Mouse (Mus musculus): Measurements from ENCODE around the gene Mlxipl. TPM values are rescaled to one million over a fixed set of nuclear protein-coding genes. Genes with fewer than 3 reads are reported as not detected.

Gene Mlxipl
- polyA plus RNA-seq, 2 experiments, result 0.54 to 3.3 TPM

- Histone ChIP-seq H3K27me3 (ENCODE audit: control insufficient read depth, insufficient read depth, low read length) (no peaks in the 10 kb centered on the region), H3K9me3 (ENCODE audit: control insufficient read depth, low read length) (no peaks in the 10 kb centered on the region), H3K4me3 (replicated peaks; ENCODE audit: low read length) (no peak overlapping the region), H3K4me2 (replicated peaks; ENCODE audit: low read depth, low read length, severe bottlenecking) (no peak overlapping the region), H3K9ac (ENCODE audit: low read depth, low read length, severe bottlenecking) (no peak overlapping the region), H3K27ac (replicated peaks; ENCODE audit: low read depth, low read length) (no peak overlapping the region), H3K4me1 (ENCODE audit: control insufficient read depth, insufficient read depth, low read length) (no peaks in the 10 kb centered on the region), H3K36me3 (ENCODE audit: control insufficient read depth, insufficient read depth, low read length) (peaks cover 87% of the 10 kb centered on the region)
- no peak for DNase-seq (ENCODE audit: low spot score)
- WGBS, result 98% methylated on average over 4 of the region's 4 CpGs
- TF ChIP-seq POLR2A (IDR thresholded peaks at IDR 0.05; ENCODE audit: borderline replicate concordance, extremely low read depth, insufficient read depth, insufficient read length), result no peak
- no peak for ATAC-seq (ENCODE audit: low FRiP score, low read depth)
Measured at GRCm38 (mm10) chr5:135156496-135156895, 66.8 kb downstream of the Mlxipl start.

- Histone ChIP-seq H3K9me3 (ENCODE audit: control insufficient read depth, low read length) (no peaks in the 10 kb centered on the region), H3K36me3 (ENCODE audit: control insufficient read depth, insufficient read depth, low read length) (peaks cover 69% of the 10 kb centered on the region), H3K4me1 (ENCODE audit: control insufficient read depth, insufficient read depth, low read length) (no peaks in the 10 kb centered on the region), H3K4me3 (replicated peaks; ENCODE audit: low read length) (no peak overlapping the region), H3K27ac (replicated peaks; ENCODE audit: low read depth, low read length) (no peak overlapping the region), H3K4me2 (replicated peaks; ENCODE audit: low read depth, low read length, severe bottlenecking) (no peak overlapping the region), H3K9ac (ENCODE audit: low read depth, low read length, severe bottlenecking) (no peak overlapping the region), H3K27me3 (ENCODE audit: control insufficient read depth, insufficient read depth, low read length) (no peaks in the 10 kb centered on the region)
- DNase-seq (ENCODE audit: low spot score) (no peak), ATAC-seq (ENCODE audit: low FRiP score, low read depth) (no peak)
- no peak for TF ChIP-seq POLR2A (IDR thresholded peaks at IDR 0.05; ENCODE audit: borderline replicate concordance, extremely low read depth, insufficient read depth, insufficient read length)
- 95% methylated on average over 4 of the region's 4 CpGs for WGBS
Measured at GRCm38 (mm10) chr5:135161221-135161620, 71.5 kb downstream of the Mlxipl start.

DNA sequence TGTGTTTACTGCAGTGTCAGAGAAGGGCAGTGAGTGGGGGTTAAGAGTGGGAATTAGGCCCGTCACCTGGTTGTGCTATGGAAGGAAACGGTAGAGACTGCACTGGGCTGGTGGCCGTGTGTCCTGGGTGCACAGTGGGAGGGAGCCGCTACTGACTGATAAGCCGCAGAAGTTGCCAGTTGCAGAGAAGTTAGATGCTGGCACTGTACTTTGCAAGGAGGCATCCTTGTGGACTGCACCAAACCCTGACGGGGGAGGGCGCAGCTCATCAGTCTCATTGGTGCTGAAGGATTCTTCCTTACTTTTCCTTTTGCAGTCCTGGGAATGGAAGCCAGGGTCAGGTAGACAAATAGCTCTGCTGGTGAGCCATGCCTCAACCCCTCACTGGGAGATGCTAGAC lies 72.0 kb downstream of the Mlxipl start:
- H3K4me1 ChIP-seq (ENCODE audit: control insufficient read depth, insufficient read depth, low read length), result no peaks in the 10 kb centered on the region
- ATAC-seq (ENCODE audit: low FRiP score, low read depth) (no peak), DNase-seq (ENCODE audit: low spot score) (no peak)
- no peaks in the 10 kb centered on the region for H3K9me3 ChIP-seq (ENCODE audit: control insufficient read depth, low read length)
- H3K27ac ChIP-seq (replicated peaks; ENCODE audit: low read depth, low read length), result no peak overlapping the region
- H3K36me3 ChIP-seq (ENCODE audit: control insufficient read depth, insufficient read depth, low read length), result peaks cover 64% of the 10 kb centered on the region
- H3K4me2 ChIP-seq (replicated peaks; ENCODE audit: low read depth, low read length, severe bottlenecking), result no peak overlapping the region
- no peak overlapping the region for H3K9ac ChIP-seq (ENCODE audit: low read depth, low read length, severe bottlenecking)
- H3K27me3 ChIP-seq (ENCODE audit: control insufficient read depth, insufficient read depth, low read length), result no peaks in the 10 kb centered on the region
- TF ChIP-seq POLR2A (IDR thresholded peaks at IDR 0.05; ENCODE audit: borderline replicate concordance, extremely low read depth, insufficient read depth, insufficient read length), result no peak
- H3K4me3 ChIP-seq (replicated peaks; ENCODE audit: low read length), result no peak overlapping the region
- 93% methylated on average over 7 of the region's 7 CpGs for WGBS

GRCm38 (mm10) chr5:135162361-135162760 lies 72.7 kb downstream of the Mlxipl start:
- DNase-seq (ENCODE audit: low spot score) (no peak), ATAC-seq (ENCODE audit: low FRiP score, low read depth) (no peak)
- TF ChIP-seq POLR2A (IDR thresholded peaks at IDR 0.05; ENCODE audit: borderline replicate concordance, extremely low read depth, insufficient read depth, insufficient read length), result no peak
- Histone ChIP-seq H3K4me2 (replicated peaks; ENCODE audit: low read depth, low read length, severe bottlenecking) (no peak overlapping the region), H3K9ac (ENCODE audit: low read depth, low read length, severe bottlenecking) (no peak overlapping the region), H3K4me3 (replicated peaks; ENCODE audit: low read length) (no peak overlapping the region), H3K27me3 (ENCODE audit: control insufficient read depth, insufficient read depth, low read length) (no peaks in the 10 kb centered on the region), H3K9me3 (ENCODE audit: control insufficient read depth, low read length) (no peaks in the 10 kb centered on the region), H3K27ac (replicated peaks; ENCODE audit: low read depth, low read length) (no peak overlapping the region), H3K36me3 (ENCODE audit: control insufficient read depth, insufficient read depth, low read length) (peaks cover 57% of the 10 kb centered on the region), H3K4me1 (ENCODE audit: control insufficient read depth, insufficient read depth, low read length) (no peaks in the 10 kb centered on the region)
- 95% methylated on average over 8 of the region's 8 CpGs for WGBS

DNA sequence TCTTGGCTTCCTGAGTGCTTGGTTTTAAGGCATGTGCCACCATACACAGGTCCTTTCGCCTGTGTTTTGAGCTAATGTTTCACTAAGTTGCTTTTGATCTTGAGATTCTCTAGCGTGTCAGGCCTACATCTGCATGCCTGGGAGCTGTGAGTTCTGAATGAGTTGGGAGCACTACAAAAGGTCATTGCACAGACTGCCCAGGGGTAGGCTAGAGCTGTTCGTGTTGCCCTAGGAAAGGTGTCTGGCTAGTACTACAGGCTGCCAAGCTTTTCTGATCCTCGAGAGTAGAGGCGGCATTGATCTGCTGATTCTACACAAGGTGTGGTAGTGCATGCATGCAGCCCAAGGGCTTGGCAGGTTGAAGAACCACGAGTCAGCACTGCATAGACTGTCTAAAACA lies 73.1 kb downstream of the Mlxipl start:
- no peak for ATAC-seq (ENCODE audit: low FRiP score, low read depth)
- peaks cover 53% of the 10 kb centered on the region for H3K36me3 ChIP-seq (ENCODE audit: control insufficient read depth, insufficient read depth, low read length)
- no peak overlapping the region for H3K4me3 ChIP-seq (replicated peaks; ENCODE audit: low read length)
- peaks cover 2% of the 10 kb centered on the region; the same call in 1 of the 2 replicates for H3K4me1 ChIP-seq (ENCODE audit: control insufficient read depth, insufficient read depth, low read length)
- TF ChIP-seq POLR2A (IDR thresholded peaks at IDR 0.05; ENCODE audit: borderline replicate concordance, extremely low read depth, insufficient read depth, insufficient read length), result no peak
- no peak overlapping the region for H3K9ac ChIP-seq (ENCODE audit: low read depth, low read length, severe bottlenecking)
- H3K4me2 ChIP-seq (replicated peaks; ENCODE audit: low read depth, low read length, severe bottlenecking), result no peak overlapping the region
- H3K9me3 ChIP-seq (ENCODE audit: control insufficient read depth, low read length), result no peaks in the 10 kb centered on the region
- WGBS, result 89% methylated on average over 6 of the region's 6 CpGs
- no peak overlapping the region for H3K27ac ChIP-seq (replicated peaks; ENCODE audit: low read depth, low read length)
- no peak for DNase-seq (ENCODE audit: low spot score)
- no peaks in the 10 kb centered on the region for H3K27me3 ChIP-seq (ENCODE audit: control insufficient read depth, insufficient read depth, low read length)

GRCm38 (mm10) chr5:135166909-135167308 lies 77.2 kb downstream of the Mlxipl start:
- ATAC-seq (ENCODE audit: low FRiP score, low read depth) (no peak), DNase-seq (ENCODE audit: low spot score) (no peak)
- peaks cover 20% of the 10 kb centered on the region for H3K36me3 ChIP-seq (ENCODE audit: control insufficient read depth, insufficient read depth, low read length)
- 83% methylated on average over 4 of the region's 4 CpGs for WGBS
- no peak overlapping the region for H3K9ac ChIP-seq (ENCODE audit: low read depth, low read length, severe bottlenecking)
- TF ChIP-seq POLR2A (IDR thresholded peaks at IDR 0.05; ENCODE audit: borderline replicate concordance, extremely low read depth, insufficient read depth, insufficient read length), result no peak
- H3K4me1 ChIP-seq (ENCODE audit: control insufficient read depth, insufficient read depth, low read length), result peaks cover 10% of the 10 kb centered on the region
- no peaks in the 10 kb centered on the region for H3K27me3 ChIP-seq (ENCODE audit: control insufficient read depth, insufficient read depth, low read length)
- no peak overlapping the region for H3K4me2 ChIP-seq (replicated peaks; ENCODE audit: low read depth, low read length, severe bottlenecking)
- no peak overlapping the region for H3K27ac ChIP-seq (replicated peaks; ENCODE audit: low read depth, low read length)
- no peak overlapping the region for H3K4me3 ChIP-seq (replicated peaks; ENCODE audit: low read length)
- H3K9me3 ChIP-seq (ENCODE audit: control insufficient read depth, low read length), result no peaks in the 10 kb centered on the region
